Comparison of ENCODE assay signal across 26 mouse cellular contexts in the genomic region with DNA sequence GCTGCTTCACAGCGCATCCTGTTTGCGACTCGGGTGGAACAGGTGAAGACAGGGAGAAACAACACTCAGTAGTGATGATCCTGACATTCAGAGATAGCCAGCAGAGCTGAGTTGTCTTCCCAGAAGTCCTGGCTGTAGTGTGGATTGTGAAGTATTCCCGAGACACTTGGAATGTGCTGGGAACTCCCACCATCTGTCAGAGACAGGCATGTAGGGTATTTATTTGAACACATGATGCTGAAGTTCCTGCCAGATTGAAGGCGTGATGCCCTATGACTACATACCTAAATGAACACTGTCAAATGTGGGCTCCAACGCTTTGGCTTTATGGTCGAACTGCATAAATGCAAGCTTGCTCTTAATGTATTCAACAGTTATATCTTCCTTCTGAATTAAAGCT.
DNase-seq lines count a peak whose midpoint lies in the region; ATAC-seq and TF ChIP-seq lines count a peak whose summit lies in the region.
"Had no signal": no experiment of that assay in that cellular context is flagged by ENCODE, and none has a peak within 500 bp of the region (broad histone marks: within the 10 kb centered on the region; RNA-seq: fewer than 3 reads in every experiment).

No protein-coding gene starts in this region.

- 78% methylated on average over 7 of the region's 7 CpGs for WGBS in forebrain, embryonic 15.5 days
- 92% methylated on average over 7 of the region's 7 CpGs for WGBS in forebrain, embryonic 11.5 days
- 80% methylated on average over 7 of the region's 7 CpGs for WGBS in lung, embryonic 16.5 days

- no peaks in the 10 kb centered on the region for H3K36me3 ChIP-seq in forebrain, embryonic 15.5 days
- H3K36me3 ChIP-seq in forebrain, embryonic 11.5 days (ENCODE audit: control insufficient read depth, insufficient read depth, low read length) = no peaks in the 10 kb centered on the region
- no peaks in the 10 kb centered on the region for H3K36me3 ChIP-seq in lung, embryonic 16.5 days (ENCODE audit: control insufficient read depth, insufficient read depth, low read length)
- H3K36me3 ChIP-seq: embryonic facial prominence, embryonic 13.5 days; neural tube, embryonic 15.5 days had no signal

- H3K9me3 ChIP-seq in forebrain, embryonic 15.5 days = no peaks in the 10 kb centered on the region
- H3K9me3 ChIP-seq in forebrain, embryonic 11.5 days (ENCODE audit: control insufficient read depth, low read length) = no peaks in the 10 kb centered on the region
- no peaks in the 10 kb centered on the region for H3K9me3 ChIP-seq in lung, embryonic 16.5 days (ENCODE audit: control insufficient read depth, low read length)
- H3K9me3 ChIP-seq: embryonic facial prominence, embryonic 13.5 days; heart, embryonic 13.5 days; neural tube, embryonic 15.5 days had no signal

- H3K9ac ChIP-seq in forebrain, embryonic 15.5 days (replicated peaks) = no peak overlapping the region
- no peak overlapping the region for H3K9ac ChIP-seq in forebrain, embryonic 11.5 days (ENCODE audit: low read length)
- H3K9ac ChIP-seq in lung, embryonic 16.5 days (ENCODE audit: low read length) = no peak overlapping the region
- H3K9ac ChIP-seq: embryonic facial prominence, embryonic 13.5 days; heart, embryonic 13.5 days; hindbrain, embryonic 14.5 days; neural tube, embryonic 15.5 days had no signal

- H3K4me1 ChIP-seq in forebrain, embryonic 15.5 days = peaks cover 10% of the 10 kb centered on the region
- no peaks in the 10 kb centered on the region for H3K4me1 ChIP-seq in forebrain, embryonic 11.5 days (replicated peaks; ENCODE audit: control insufficient read depth, insufficient read depth, low read length)
- H3K4me1 ChIP-seq in lung, embryonic 16.5 days (replicated peaks; ENCODE audit: control insufficient read depth, insufficient read depth, low read length) = no peaks in the 10 kb centered on the region
- H3K4me1 ChIP-seq: embryonic facial prominence, embryonic 13.5 days; heart, embryonic 13.5 days had no signal

- no peak overlapping the region for H3K27ac ChIP-seq in forebrain, embryonic 15.5 days (replicated peaks)
- no peak overlapping the region for H3K27ac ChIP-seq in forebrain, embryonic 11.5 days (ENCODE audit: low read depth, low read length)
- H3K27ac ChIP-seq in lung, embryonic 16.5 days (ENCODE audit: low read length) = no peak overlapping the region
- H3K27ac ChIP-seq: embryonic facial prominence, embryonic 13.5 days; heart, adult 2 months; heart, embryonic 13.5 days; hindbrain, embryonic 14.5 days; neural tube, embryonic 15.5 days had no signal

- no peak for TF ChIP-seq POLR2A in brain, embryonic 14.5 days (IDR thresholded peaks at IDR 0.05; ENCODE audit: borderline replicate concordance, extremely low read depth, insufficient read depth, insufficient read length, poor library complexity, severe bottlenecking)

- H3K4me3 ChIP-seq in forebrain, embryonic 15.5 days = no peak overlapping the region
- no peak overlapping the region for H3K4me3 ChIP-seq in forebrain, embryonic 11.5 days (ENCODE audit: low read depth, low read length)
- H3K4me3 ChIP-seq in lung, embryonic 16.5 days (ENCODE audit: low read length) = no peak overlapping the region
- H3K4me3 ChIP-seq: embryonic facial prominence, embryonic 13.5 days; erythroblast, embryonic 14.5 days; heart, adult 2 months; heart, embryonic 13.5 days; neural tube, embryonic 15.5 days had no signal

- no peak for DNase-seq in forebrain, embryonic 11.5 days (ENCODE audit: low spot score)
- no peak for DNase-seq in lung, postnatal 10 days
- peak; percentile 63 for DNase-seq in brain, embryonic 14.5 days (ENCODE audit: low read depth)
- DNase-seq in telencephalon, adult 2 months (ENCODE audit: low read depth, low spot score) = peak; percentile 39
- no peak for DNase-seq in cerebellum, adult 11 months
- DNase-seq: adrenal gland, postnatal 36 days; cerebellum, adult 8-10 months; cerebellum, postnatal 36 days; embryo, embryonic 11 days; gastrocnemius, postnatal 25 days; heart, adult 2 months; heart, postnatal 14 days; kidney, adult 18-20 months; lung, postnatal 4 days; right cerebral cortex, adult 18-20 months; right cerebral cortex, postnatal 4 days; thymus, postnatal 36 days had no signal

- no peak overlapping the region for H3K4me2 ChIP-seq in forebrain, embryonic 15.5 days (replicated peaks)
- H3K4me2 ChIP-seq in forebrain, embryonic 11.5 days (ENCODE audit: low read depth, low read length, severe bottlenecking) = no peak overlapping the region
- H3K4me2 ChIP-seq in lung, embryonic 16.5 days (ENCODE audit: low read depth, low read length) = no peak overlapping the region
- H3K4me2 ChIP-seq: embryonic facial prominence, embryonic 13.5 days; heart, embryonic 13.5 days; hindbrain, embryonic 14.5 days; neural tube, embryonic 15.5 days had no signal

- peak; percentile 73 for ATAC-seq in forebrain, embryonic 15.5 days (replicated peaks)
- no peak for ATAC-seq in forebrain, embryonic 11.5 days (replicated peaks; ENCODE audit: low FRiP score)
- ATAC-seq in lung, embryonic 16.5 days (ENCODE audit: low read depth) = 0 out of 2 replicates have a peak, but pooled peaks have one; percentile 28
- ATAC-seq: CD4-positive, CD25-positive, alpha-beta regulatory T cell, adult 4 months; inflammation-experienced regulatory T-cells, adult 6 months had no signal

- no peaks in the 10 kb centered on the region for H3K27me3 ChIP-seq in forebrain, embryonic 15.5 days
- H3K27me3 ChIP-seq in forebrain, embryonic 11.5 days (ENCODE audit: control insufficient read depth, insufficient read depth, low read length) = no peaks in the 10 kb centered on the region
- no peaks in the 10 kb centered on the region for H3K27me3 ChIP-seq in lung, embryonic 16.5 days (ENCODE audit: control insufficient read depth, insufficient read depth, low read depth, low read length)
- H3K27me3 ChIP-seq: embryonic facial prominence, embryonic 13.5 days; heart, embryonic 13.5 days; neural tube, embryonic 15.5 days had no signal

- no peak for TF ChIP-seq CTCF in brain, embryonic 14.5 days (IDR thresholded peaks at IDR 0.05; ENCODE audit: borderline replicate concordance, extremely low read depth, insufficient read depth, insufficient read length)

Comparison
In these comparisons a context has a peak if more than half of its experiments do, and no peak if none do; other contexts are left out.
1. DNase-seq: peak in brain, embryonic 14.5 days (single experiment) and telencephalon, adult 2 months (single experiment); none in forebrain, embryonic 11.5 days (single experiment), lung, postnatal 10 days (single experiment) and cerebellum, adult 11 months (single experiment).